Mouse (Mus musculus) urinary bladder, adult 18-20 months (tissue): ENCODE data around the gene Zdhhc3.

Experiments
- DNase-seq, 2 experiments: peaks; one replicate each; pipeline ENCODE4 v3.0.0; 2022; ENCODE audit warnings: low spot score in 2 of 2, mixed read lengths in 2 of 2

Gene Zdhhc3

GRCm38 (mm10) chr9:123112805-123113521 is at the start of gene Zdhhc3, which contains the start of gene Exosc7:
Gene Zdhhc3, minus strand, starts transcription at chr9:123113205.
Gene Exosc7, plus strand, starts transcription at chr9:123113215.
- DNase-seq, result peak; percentile 72 to 87

GRCm38 (mm10) chr9:123161792-123162191 is 48.8 kb upstream of the Zdhhc3 start:
- DNase-seq, result no peak

DNA sequence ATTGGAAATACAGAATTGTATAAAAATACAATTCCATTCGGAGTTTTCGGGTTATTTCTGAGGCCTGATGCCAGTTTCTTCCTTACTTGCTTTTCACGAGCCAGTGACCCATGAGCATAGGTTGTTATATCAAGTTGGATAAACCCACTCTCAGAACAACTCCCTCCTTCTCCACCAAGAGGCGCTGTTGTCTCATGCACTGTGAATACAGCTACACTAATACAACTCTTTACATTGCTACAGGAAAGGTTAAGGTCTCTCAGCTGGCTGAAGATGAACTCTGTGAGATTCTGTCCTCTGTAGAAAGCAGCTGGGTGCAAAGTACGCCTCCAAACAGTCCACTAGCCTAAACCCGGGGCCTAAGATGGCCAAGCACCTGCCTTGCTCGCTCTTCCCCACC is 46.3 kb upstream of the Zdhhc3 start:
- peak in 1 of 2 experiments; percentile 50 for DNase-seq

DNA sequence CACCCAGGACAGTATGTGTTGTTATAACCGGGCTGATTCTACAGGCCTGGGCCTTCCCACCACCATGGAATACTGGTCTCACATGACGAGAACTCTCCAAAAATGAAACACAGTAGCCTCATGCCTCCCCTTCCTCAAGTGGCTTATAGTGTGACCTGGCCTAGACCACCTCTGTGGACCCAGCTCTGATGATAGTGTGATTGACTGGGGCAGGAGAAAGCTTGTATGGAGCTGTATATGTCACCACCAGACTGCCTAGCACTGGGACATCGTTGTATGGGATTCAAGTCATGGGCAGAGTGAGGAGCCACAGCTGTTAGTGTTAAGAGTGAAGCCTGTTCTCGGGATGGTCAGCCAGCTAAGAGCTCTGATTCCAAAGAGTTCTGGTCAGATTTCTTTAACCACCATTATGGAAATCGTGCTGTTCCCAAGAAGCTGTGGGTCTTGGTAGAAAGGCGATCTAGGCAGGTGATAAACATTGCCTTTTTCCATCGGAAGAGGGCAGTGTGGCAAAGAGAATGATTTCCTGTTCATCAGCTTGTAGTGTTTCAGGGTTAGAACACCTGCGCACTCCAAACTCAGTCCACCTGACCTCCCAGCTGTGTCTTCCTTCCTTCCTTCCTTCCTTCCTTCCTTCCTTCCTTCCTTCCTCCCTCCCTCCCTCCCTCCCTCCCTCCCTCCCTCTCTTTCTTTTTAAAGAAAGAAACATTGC is 45.3 kb upstream of the Zdhhc3 start:
- no peak for DNase-seq

GRCm38 (mm10) chr9:123157699-123158098 is 44.7 kb upstream of the Zdhhc3 start:
- no peak for DNase-seq

DNA sequence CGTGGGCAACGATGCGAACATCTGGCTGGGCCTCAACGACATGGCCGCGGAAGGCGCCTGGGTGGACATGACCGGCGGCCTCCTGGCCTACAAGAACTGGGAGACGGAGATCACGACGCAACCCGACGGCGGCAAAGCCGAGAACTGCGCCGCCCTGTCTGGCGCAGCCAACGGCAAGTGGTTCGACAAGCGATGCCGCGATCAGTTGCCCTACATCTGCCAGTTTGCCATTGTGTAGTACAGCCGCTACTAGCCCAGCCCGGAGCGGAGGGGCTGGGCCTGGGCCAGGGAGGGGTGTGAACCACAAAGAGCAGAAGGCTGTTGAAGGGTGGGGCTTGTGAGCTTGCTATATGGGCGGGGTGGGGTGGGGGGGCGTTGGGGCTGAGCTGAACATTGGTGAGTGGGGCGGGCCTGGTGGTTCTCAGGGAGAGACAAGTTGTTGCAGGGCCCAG is 43.9 kb upstream of the Zdhhc3 start:
- peak; percentile 62 to 74 for DNase-seq

DNA sequence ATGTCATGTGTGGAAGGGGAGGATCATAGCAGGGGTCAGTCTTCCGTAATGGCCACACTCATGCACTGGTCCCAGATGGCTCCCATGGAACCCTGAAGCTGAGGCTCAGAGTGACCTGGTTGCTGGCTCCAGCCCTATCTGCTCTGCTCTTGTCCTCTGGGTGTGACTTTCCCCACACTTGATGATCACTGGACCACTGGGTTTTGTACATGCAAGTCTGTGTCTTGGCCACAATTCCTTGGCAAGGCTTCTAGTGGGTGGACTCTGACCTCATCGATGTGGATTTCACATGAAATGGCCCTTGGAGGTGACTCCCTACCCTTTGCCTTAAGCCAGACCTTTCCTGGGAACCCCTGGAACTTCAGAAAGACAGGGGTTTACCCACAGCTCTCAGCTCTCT is 40.1 kb upstream of the Zdhhc3 start:
- DNase-seq, result peak in 1 of 2 experiments; percentile 55

GRCm38 (mm10) chr9:123152026-123152425 is 39.0 kb upstream of the Zdhhc3 start:
- no peak for DNase-seq

DNA sequence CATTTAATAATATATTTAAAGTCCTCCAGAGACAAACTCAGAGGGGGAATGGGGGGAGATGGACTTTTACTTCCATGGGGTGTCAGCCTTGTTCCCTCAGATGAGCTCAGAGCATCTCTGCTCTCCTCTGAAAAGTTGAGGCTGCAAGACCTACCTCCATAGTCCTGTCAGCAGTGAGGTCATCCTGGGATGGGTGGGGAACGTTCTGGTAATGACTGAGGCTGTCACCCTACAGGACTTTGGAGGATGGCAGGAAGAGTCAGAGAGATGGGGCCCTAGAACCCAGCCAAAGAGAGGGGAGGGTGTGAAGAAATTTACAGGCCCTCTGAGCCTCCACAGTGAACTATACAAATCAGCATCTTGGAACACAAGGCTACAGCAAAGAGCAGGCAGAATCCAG is 38.6 kb upstream of the Zdhhc3 start:
- DNase-seq, result no peak

DNA sequence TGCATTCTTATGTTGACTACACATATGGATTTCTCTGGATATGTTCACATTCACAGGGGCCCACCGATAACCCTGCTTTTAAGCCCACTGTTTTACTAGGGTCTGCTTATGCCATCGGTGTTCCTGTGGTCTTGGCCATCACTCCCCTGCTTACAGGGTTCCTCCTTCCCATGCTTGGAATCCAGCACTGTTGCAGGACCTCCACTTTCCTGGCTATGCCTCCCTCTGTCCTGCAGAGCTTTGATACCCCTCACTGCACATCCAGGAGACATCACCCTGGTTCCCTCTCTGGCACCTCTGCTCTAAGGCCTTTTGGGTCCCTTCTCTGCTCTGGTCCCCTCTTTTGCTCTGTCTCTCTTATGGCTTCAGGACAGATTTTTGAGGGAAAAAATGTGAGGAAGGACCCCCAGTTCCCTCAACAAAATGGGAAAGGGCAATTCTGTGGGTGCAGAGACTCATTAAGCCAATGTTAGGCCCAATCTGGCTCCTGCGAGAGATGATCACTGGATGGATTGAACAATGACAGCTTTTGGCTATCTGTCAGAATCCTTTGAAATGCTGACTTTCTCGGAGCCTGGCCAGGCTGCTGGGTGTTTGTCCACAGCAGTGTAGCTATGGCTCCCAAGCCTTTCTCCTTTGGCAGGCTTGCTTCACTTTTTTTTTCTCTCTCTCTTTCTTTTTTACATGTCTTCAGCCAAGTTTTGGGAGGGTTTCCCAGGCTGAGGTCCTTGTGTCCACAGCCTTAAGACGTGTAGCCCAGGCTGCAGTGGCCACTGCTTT is 37.4 kb upstream of the Zdhhc3 start, which contains the start of gene Clec3b:
Clec3b (plus strand) TSS at position 706 of the 780 bp plus-strand sequence.
- DNase-seq, result peak in 1 of 2 experiments; percentile 51

- DNase-seq, result peak in 1 of 2 experiments; percentile 57
Observed at GRCm38 (mm10) chr9:123148430-123148829, 35.4 kb upstream of the Zdhhc3 start.

- no peak for DNase-seq
Observed at GRCm38 (mm10) chr9:123139887-123140614, 27.0 kb upstream of the Zdhhc3 start.

DNA sequence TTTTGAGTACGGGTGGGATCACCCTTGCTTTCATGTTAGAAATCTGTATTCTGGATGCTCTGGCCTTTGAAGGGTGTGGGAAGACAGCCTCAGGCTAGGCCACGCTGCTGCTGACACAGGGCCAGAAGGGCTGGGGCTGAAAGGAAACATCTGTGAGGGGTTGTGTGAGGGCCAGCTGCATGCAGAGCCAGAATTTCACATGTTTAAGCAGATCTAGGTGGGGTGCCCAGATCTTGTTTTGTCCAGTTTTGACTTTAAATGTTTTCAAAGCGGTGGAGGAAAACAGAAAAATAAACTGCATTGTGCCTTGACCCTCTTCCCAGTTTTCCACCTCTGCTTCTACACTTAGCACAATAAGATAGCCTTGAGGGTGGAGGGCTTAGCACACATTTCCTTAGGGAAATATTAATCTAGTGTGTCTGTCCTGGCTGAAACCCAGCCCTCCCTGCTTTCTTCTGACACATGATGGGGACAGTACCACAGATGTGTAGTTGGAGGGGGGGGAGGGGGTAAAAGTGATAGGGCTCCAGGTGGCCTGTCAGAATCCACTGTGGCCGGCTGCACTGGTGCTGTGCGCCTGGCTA is 26.0 kb upstream of the Zdhhc3 start:
- DNase-seq, result peak in 1 of 2 experiments; percentile 79

DNA sequence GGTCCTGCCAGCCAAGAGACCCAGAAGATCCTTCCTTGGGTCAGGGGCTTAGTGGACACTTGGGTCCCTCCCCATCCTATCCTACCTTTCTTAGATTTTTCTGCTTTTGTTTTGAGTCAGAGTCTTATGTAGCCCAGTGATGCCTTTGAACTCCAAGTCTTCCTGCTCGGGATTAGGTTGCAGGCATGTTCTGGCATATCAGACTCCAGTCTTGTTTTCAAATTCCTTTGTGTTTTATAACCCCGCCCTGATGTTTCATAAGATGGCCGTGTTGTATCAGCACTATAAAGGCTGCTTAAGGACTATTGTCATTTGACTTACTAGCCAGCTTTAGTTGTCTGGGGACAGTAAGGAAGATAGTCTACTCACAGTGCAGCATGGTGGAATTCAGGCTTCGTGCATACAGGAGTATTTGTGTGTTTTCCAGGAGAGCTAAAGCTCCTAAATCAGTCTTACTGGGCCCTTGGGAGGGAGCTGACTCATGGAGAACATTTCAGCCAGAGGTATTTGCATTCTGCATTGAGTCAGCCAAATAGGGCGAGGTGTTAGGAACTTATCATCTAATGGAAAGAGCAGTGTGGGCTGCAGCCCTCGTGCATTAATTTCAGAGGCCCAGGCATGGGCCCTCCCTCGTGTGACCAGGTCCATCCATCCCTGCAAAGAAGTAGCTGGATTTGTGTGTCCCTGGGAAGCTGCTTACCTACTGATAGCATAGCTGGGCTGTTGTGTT is 24.1 kb upstream of the Zdhhc3 start:
- DNase-seq, result peak in 1 of 2 experiments; percentile 68

- no peak for DNase-seq
Observed at GRCm38 (mm10) chr9:123132994-123133393, 20.0 kb upstream of the Zdhhc3 start.

DNA sequence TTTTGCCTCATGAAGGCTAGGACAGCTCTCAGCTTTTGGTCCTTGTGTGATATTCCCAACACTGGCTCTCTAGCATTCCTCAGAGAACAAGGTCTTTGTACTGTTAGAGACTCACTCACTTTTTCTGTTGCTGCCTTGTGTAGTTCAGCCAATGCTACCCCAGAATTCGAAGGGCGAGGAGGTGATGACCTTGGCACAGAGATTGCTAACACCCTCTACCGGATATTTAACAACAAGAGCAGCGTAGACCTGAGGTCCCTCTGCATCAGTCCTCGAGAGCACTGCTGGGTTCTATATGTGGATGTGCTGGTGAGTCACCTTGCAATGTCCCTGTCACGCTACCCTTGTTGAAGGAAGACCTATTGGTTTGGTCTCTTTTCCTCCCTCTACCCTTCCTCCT is 14.7 kb upstream of the Zdhhc3 start:
- DNase-seq, result no peak

DNA sequence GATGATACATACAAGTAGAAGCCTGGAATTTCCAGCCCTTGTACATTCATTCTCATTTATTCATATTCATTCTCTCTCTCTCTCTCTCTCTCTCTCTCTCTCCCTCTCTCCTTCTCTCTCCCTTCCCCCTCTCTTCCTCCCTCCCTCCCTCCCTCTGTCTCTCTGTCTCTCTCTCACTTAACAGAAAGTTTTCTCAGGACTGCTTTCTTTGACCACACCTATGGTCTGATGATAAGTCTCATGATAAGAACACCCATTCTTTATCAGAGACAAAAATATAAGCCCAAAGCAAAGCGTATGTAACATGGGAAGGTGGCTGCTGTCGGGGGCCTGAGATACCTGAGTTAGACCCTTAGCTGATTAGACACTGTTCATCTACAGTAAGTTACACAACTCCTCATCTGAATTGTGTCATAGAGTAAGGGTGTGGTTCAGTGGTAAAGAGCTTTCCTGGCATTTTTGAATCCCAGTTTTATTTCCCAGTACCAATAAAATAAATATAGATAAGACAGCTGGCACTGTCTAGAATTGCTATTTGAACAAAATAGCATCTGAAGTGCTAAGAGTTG is 11.5 kb upstream of the Zdhhc3 start:
- no peak for DNase-seq

- DNase-seq, result peak in 1 of 2 experiments; percentile 35
Observed at GRCm38 (mm10) chr9:123123571-123124412, 10.8 kb upstream of the Zdhhc3 start.

GRCm38 (mm10) chr9:123123017-123123416 is 10.0 kb upstream of the Zdhhc3 start:
- DNase-seq, result no peak
